Mouse (Mus musculus): Measurements from ENCODE around the gene Tex264. TPM values are rescaled to one million over a fixed set of nuclear protein-coding genes. Genes with fewer than 3 reads are reported as not detected.

Tex264 gene
- 46.0 and 47.3 TPM in 2 replicates for polyA plus RNA-seq (2016; fragmentation: Nextera tagmentation; extraction: Ambion mirVana)

- peak within 1 kb of the TSS; percentile 86 for H3K27ac ChIP-seq
- H3K9me3 ChIP-seq = no peaks in the 10 kb centered on the region
- H3K4me1 ChIP-seq = peaks cover 11% of the 10 kb centered on the region
- H3K9ac ChIP-seq = peak within 1 kb of the TSS; percentile 87
- ATAC-seq (ENCODE audit: insufficient number of reproducible peaks, insufficient read depth, low FRiP score, low TSS enrichment) = peak; percentile 87
- under 1% methylated on average over 81 of the region's 86 CpGs for WGBS
- no peaks in the 10 kb centered on the region for H3K27me3 ChIP-seq
- H3K4me2 ChIP-seq (replicated peaks) = peak within 1 kb of the TSS; percentile 94
- peak within 1 kb of the TSS; percentile 86 for H3K4me3 ChIP-seq
- peaks cover 12% of the 10 kb centered on the region for H3K36me3 ChIP-seq
These were observed at the start of gene Tex264 for GRCm38 (mm10) chr9:106685249-106686101. Gene Tex264 (minus strand): TSS chr9:106685927.

GRCm38 (mm10) chr9:106733690-106734089 lies 48.0 kb upstream of the Tex264 start:
- no peak for ATAC-seq (ENCODE audit: insufficient number of reproducible peaks, insufficient read depth, low FRiP score, low TSS enrichment)
- Histone ChIP-seq H3K27ac (no peak overlapping the region), H3K4me1 (no peaks in the 10 kb centered on the region), H3K27me3 (no peaks in the 10 kb centered on the region), H3K9ac (no peak overlapping the region), H3K4me2 (replicated peaks) (no peak overlapping the region), H3K36me3 (no peaks in the 10 kb centered on the region), H3K4me3 (no peak overlapping the region), H3K9me3 (no peaks in the 10 kb centered on the region)
- whole genome bisulfite sequencing = 82% methylated on average over 2 of the region's 2 CpGs

- no peaks in the 10 kb centered on the region for H3K36me3 ChIP-seq
- no peaks in the 10 kb centered on the region for H3K27me3 ChIP-seq
- WGBS = 88% methylated on average over 2 of the region's 2 CpGs
- H3K9me3 ChIP-seq = no peaks in the 10 kb centered on the region
- H3K4me3 ChIP-seq = no peak overlapping the region
- H3K27ac ChIP-seq = no peak overlapping the region
- no peak overlapping the region for H3K4me2 ChIP-seq (replicated peaks)
- no peaks in the 10 kb centered on the region for H3K4me1 ChIP-seq
- ATAC-seq (ENCODE audit: insufficient number of reproducible peaks, insufficient read depth, low FRiP score, low TSS enrichment) = no peak
- H3K9ac ChIP-seq = no peak overlapping the region
These were observed 43.7 kb upstream of the Tex264 start for GRCm38 (mm10) chr9:106729416-106729815.

- Histone ChIP-seq H3K4me2 (replicated peaks) (no peak overlapping the region), H3K9me3 (no peaks in the 10 kb centered on the region), H3K4me1 (no peaks in the 10 kb centered on the region), H3K36me3 (no peaks in the 10 kb centered on the region), H3K27me3 (no peaks in the 10 kb centered on the region), H3K9ac (no peak overlapping the region), H3K4me3 (no peak overlapping the region), H3K27ac (no peak overlapping the region)
- no peak for ATAC-seq (ENCODE audit: insufficient number of reproducible peaks, insufficient read depth, low FRiP score, low TSS enrichment)
- WGBS = 80% methylated on average over 1 of the region's 1 CpGs
These were observed 41.2 kb upstream of the Tex264 start for GRCm38 (mm10) chr9:106726891-106727290.

- no peak overlapping the region for H3K9ac ChIP-seq
- no peak for ATAC-seq (ENCODE audit: insufficient number of reproducible peaks, insufficient read depth, low FRiP score, low TSS enrichment)
- peaks cover under 1% of the 10 kb centered on the region; the same call in 1 of the 2 replicates for H3K36me3 ChIP-seq
- H3K27ac ChIP-seq = no peak overlapping the region
- 95% methylated on average over 2 of the region's 2 CpGs for WGBS
- H3K4me2 ChIP-seq (replicated peaks) = no peak overlapping the region
- no peaks in the 10 kb centered on the region for H3K4me1 ChIP-seq
- no peaks in the 10 kb centered on the region for H3K9me3 ChIP-seq
- no peaks in the 10 kb centered on the region for H3K27me3 ChIP-seq
- H3K4me3 ChIP-seq = no peak overlapping the region
These were observed 39.7 kb upstream of the Tex264 start for GRCm38 (mm10) chr9:106725435-106725834.

GRCm38 (mm10) chr9:106724864-106725263 lies 39.1 kb upstream of the Tex264 start:
- Histone ChIP-seq H3K36me3 (peaks cover 7% of the 10 kb centered on the region), H3K27ac (no peak overlapping the region), H3K4me3 (no peak overlapping the region), H3K9ac (no peak overlapping the region), H3K9me3 (no peaks in the 10 kb centered on the region), H3K4me1 (no peaks in the 10 kb centered on the region), H3K4me2 (replicated peaks) (no peak overlapping the region), H3K27me3 (no peaks in the 10 kb centered on the region)
- 91% methylated on average over 1 of the region's 1 CpGs for WGBS
- no peak for ATAC-seq (ENCODE audit: insufficient number of reproducible peaks, insufficient read depth, low FRiP score, low TSS enrichment)

- 95% methylated on average over 4 of the region's 4 CpGs for WGBS
- H3K9ac ChIP-seq = no peak overlapping the region
These were observed 31.0 kb upstream of the Tex264 start for GRCm38 (mm10) chr9:106716729-106717128.

GRCm38 (mm10) chr9:106716232-106716631 lies 30.5 kb upstream of the Tex264 start:
- H3K27me3 ChIP-seq = no peaks in the 10 kb centered on the region
- H3K4me2 ChIP-seq (replicated peaks) = no peak overlapping the region
- 84% methylated on average over 2 of the region's 2 CpGs for WGBS
- no peak overlapping the region for H3K27ac ChIP-seq
- H3K36me3 ChIP-seq = peaks cover 81% of the 10 kb centered on the region
- no peaks in the 10 kb centered on the region for H3K9me3 ChIP-seq
- H3K4me3 ChIP-seq = no peak overlapping the region
- no peaks in the 10 kb centered on the region for H3K4me1 ChIP-seq
- H3K9ac ChIP-seq = no peak overlapping the region
- ATAC-seq (ENCODE audit: insufficient number of reproducible peaks, insufficient read depth, low FRiP score, low TSS enrichment) = no peak

More at GRCm38 (mm10) chr9:106716729-106717128, 31.0 kb upstream of the Tex264 start:
- Histone ChIP-seq H3K36me3 (peaks cover 78% of the 10 kb centered on the region), H3K4me2 (replicated peaks) (no peak overlapping the region), H3K4me3 (no peak overlapping the region), H3K9me3 (no peaks in the 10 kb centered on the region), H3K27me3 (no peaks in the 10 kb centered on the region), H3K27ac (no peak overlapping the region), H3K4me1 (no peaks in the 10 kb centered on the region)
- ATAC-seq (ENCODE audit: insufficient number of reproducible peaks, insufficient read depth, low FRiP score, low TSS enrichment) = no peak

- no peaks in the 10 kb centered on the region for H3K4me1 ChIP-seq
- H3K27ac ChIP-seq = no peak overlapping the region
- H3K4me3 ChIP-seq = no peak overlapping the region
- no peaks in the 10 kb centered on the region for H3K27me3 ChIP-seq
- H3K36me3 ChIP-seq = peaks cover 80% of the 10 kb centered on the region
- H3K9me3 ChIP-seq = no peaks in the 10 kb centered on the region
- H3K4me2 ChIP-seq (replicated peaks) = no peak overlapping the region
- ATAC-seq (ENCODE audit: insufficient number of reproducible peaks, insufficient read depth, low FRiP score, low TSS enrichment) = no peak
- H3K9ac ChIP-seq = no peak overlapping the region
- WGBS = 95% methylated on average over 2 of the region's 2 CpGs
These were observed 26.7 kb upstream of the Tex264 start for GRCm38 (mm10) chr9:106712470-106712869.

GRCm38 (mm10) chr9:106692973-106693481 lies 7.3 kb upstream of the Tex264 start:
- no peak overlapping the region for H3K27ac ChIP-seq
- peaks cover 42% of the 10 kb centered on the region for H3K36me3 ChIP-seq
- ATAC-seq (ENCODE audit: insufficient number of reproducible peaks, insufficient read depth, low FRiP score, low TSS enrichment) = no peak
- H3K27me3 ChIP-seq = no peaks in the 10 kb centered on the region
- no peaks in the 10 kb centered on the region for H3K9me3 ChIP-seq
- WGBS = 95% methylated on average over 11 of the region's 11 CpGs
- no peak overlapping the region for H3K9ac ChIP-seq
- H3K4me2 ChIP-seq (replicated peaks) = no peak overlapping the region
- no peaks in the 10 kb centered on the region for H3K4me1 ChIP-seq
- no peak overlapping the region for H3K4me3 ChIP-seq

GRCm38 (mm10) chr9:106688834-106689233 lies 3.1 kb upstream of the Tex264 start:
- peaks cover 11% of the 10 kb centered on the region for H3K4me1 ChIP-seq
- H3K9ac ChIP-seq = no peak overlapping the region
- ATAC-seq (ENCODE audit: insufficient number of reproducible peaks, insufficient read depth, low FRiP score, low TSS enrichment) = no peak
- 82% methylated on average over 8 of the region's 8 CpGs for WGBS
- H3K4me3 ChIP-seq = no peak overlapping the region
- H3K27ac ChIP-seq = no peak overlapping the region
- no peak overlapping the region for H3K4me2 ChIP-seq (replicated peaks)
- no peaks in the 10 kb centered on the region for H3K27me3 ChIP-seq
- H3K9me3 ChIP-seq = no peaks in the 10 kb centered on the region
- peaks cover 20% of the 10 kb centered on the region for H3K36me3 ChIP-seq

- no peaks in the 10 kb centered on the region for H3K9me3 ChIP-seq
- H3K27me3 ChIP-seq = no peaks in the 10 kb centered on the region
- H3K27ac ChIP-seq = no peak overlapping the region
- peaks cover 11% of the 10 kb centered on the region for H3K4me1 ChIP-seq
- H3K9ac ChIP-seq = no peak overlapping the region
- 29% methylated on average over 8 of the region's 8 CpGs for WGBS
- peaks cover 5% of the 10 kb centered on the region; the same call in 1 of the 2 replicates for H3K36me3 ChIP-seq
- ATAC-seq (ENCODE audit: insufficient number of reproducible peaks, insufficient read depth, low FRiP score, low TSS enrichment) = peak; percentile 61
- no peak overlapping the region for H3K4me3 ChIP-seq
- peak overlapping the region; percentile 18 for H3K4me2 ChIP-seq (replicated peaks)
These were observed 1.4 kb upstream of the Tex264 start for GRCm38 (mm10) chr9:106686983-106687650.

Measured in embryonic facial prominence, embryonic 12.5 days (tissue).